Mouse (Mus musculus) C2C12 (cell line): Measurements from ENCODE around the gene Gm9747. TPM values are rescaled to one million over a fixed set of nuclear protein-coding genes. Genes with fewer than 3 reads are reported as not detected.

ENCODE experiments used
- H3K27me3 ChIP-seq: one replicate; pipeline ENCODE4 v1.6.1; 2011; ENCODE audit not compliant: control insufficient read depth, insufficient read depth, insufficient read length
- H3K36me3 ChIP-seq: one replicate; pipeline ENCODE4 v1.6.1; 2011; ENCODE audit not compliant: control insufficient read depth, insufficient read depth
- H3K4me3 ChIP-seq: one replicate; pipeline ENCODE4 v1.5.1; 2011; ENCODE audit warnings: mild to moderate bottlenecking, control low read depth; ENCODE audit not compliant: poor library complexity, insufficient read depth, severe bottlenecking
- H3K79me2 ChIP-seq: one replicate; pipeline ENCODE4 v1.6.1; 2011; ENCODE audit not compliant: control insufficient read depth, insufficient read depth
- H3K79me3 ChIP-seq: one replicate; pipeline ENCODE4 v1.6.1; 2011; ENCODE audit warnings: low read depth, control low read depth
- H3ac ChIP-seq: one replicate; pipeline ENCODE3; 2011; ENCODE audit warnings: low read depth; ENCODE audit not compliant: control insufficient read depth, insufficient read length
- CEBPB ChIP-seq: IDR thresholded peaks from one replicate; pipeline ENCODE4 v1.6.1; 2011; ENCODE audit warnings: low read depth, mild to moderate bottlenecking, control low read depth, moderate library complexity
- CTCF ChIP-seq: IDR thresholded peaks from one replicate; pipeline ENCODE4 v1.5.1; 2011; ENCODE audit not compliant: control insufficient read depth, insufficient read depth, insufficient read length
- FOSL1 ChIP-seq: IDR thresholded peaks from one replicate; pipeline ENCODE4 v1.8.0; 2011; ENCODE audit warnings: mild to moderate bottlenecking, low read length; ENCODE audit not compliant: poor library complexity, insufficient read depth, severe bottlenecking
- MAX ChIP-seq: IDR thresholded peaks from one replicate; pipeline ENCODE4 v1.6.1; 2011; ENCODE audit warnings: mild to moderate bottlenecking, control low read depth
- MYOD1 ChIP-seq: IDR thresholded peaks from one replicate; pipeline ENCODE4 v1.6.1; 2011; ENCODE audit warnings: low read depth; ENCODE audit not compliant: control insufficient read depth, insufficient read length
- MYOG ChIP-seq: IDR thresholded peaks from one replicate; pipeline ENCODE4 v1.6.1; 2011; ENCODE audit not compliant: control insufficient read depth, insufficient read length; ENCODE audit errors: extremely low read depth
- USF1 ChIP-seq: IDR thresholded peaks from one replicate; pipeline ENCODE4 v1.6.1; 2011; ENCODE audit warnings: low read depth, mild to moderate bottlenecking, control low read depth, moderate library complexity
- polyA plus RNA-seq: library from polyadenylated mRNA; unstranded; fragments of >200 nt; fragmentation: generic; extraction: Trizol; gene quantifications from one replicate; pipeline ENCODE4 v1.2.1, GENCODE M21; 2012; ENCODE audit warnings: missing spikeins

Gene Gm9747
- polyA plus RNA-seq, 1 experiment = 3.8 TPM

DNA sequence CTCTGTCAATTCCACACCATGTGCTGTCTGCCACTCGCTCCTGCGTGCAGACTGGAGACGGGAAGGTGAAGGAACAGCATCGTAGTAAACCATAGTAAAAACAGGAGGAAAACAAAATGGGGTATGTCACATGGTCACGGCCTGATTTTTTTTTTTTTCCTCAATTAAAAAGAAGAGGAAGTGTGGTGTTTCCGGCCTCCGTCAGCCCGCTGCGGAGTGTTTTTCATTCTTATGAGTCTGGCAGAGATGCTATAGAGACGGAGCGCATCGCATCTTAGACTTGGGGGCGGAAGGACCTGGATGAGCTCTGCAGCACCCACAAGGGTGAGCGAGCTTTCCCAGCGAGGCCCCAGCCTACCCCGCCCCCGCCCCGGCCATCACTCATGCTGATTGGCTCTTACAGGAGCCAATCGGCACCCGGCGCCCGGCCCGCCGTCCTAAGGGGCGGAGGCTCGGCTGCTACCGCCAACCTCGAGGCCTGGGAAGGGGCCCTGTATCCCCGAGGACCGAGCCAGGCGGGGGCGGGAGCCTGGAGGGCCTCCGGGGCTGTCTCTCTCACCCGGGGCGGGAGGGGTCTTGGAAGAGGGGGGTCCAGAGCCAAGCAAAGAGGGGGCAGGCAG is 50.2 kb downstream of the Gm9747 start:
- Histone ChIP-seq H3ac (peak overlapping the region; percentile 80), H3K79me3 (peaks cover 94% of the 10 kb centered on the region), H3K4me3 (peak overlapping the region; percentile 74), H3K79me2 (peaks cover 100% of the 10 kb centered on the region), H3K27me3 (no peaks in the 10 kb centered on the region), H3K36me3 (peaks cover 66% of the 10 kb centered on the region)
- TF ChIP-seq USF1 = peak; percentile 54
- TF ChIP-seq MYOG = no peak
- TF ChIP-seq CEBPB = no peak

DNA sequence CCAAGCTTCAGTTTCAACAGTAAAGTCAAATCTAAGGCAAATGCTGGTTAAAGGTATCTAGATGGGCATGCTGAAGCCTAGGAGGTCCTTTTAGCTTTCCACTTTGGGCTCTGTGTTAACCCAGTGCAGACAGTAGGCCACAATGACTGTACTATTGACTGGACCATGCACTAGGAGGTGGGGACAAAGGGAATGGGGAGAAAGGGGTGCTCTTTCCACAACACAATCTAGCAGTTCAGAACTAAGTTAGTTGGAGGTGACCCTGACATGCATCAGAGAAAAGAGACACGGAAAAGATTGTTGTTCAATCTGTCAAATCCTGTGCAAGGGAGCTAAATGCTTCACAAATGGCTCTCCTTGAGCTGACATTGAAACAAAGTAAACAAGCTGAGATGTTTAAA is 51.0 kb downstream of the Gm9747 start:
- H3K79me3 ChIP-seq = peaks cover 94% of the 10 kb centered on the region
- H3K36me3 ChIP-seq = peaks cover 62% of the 10 kb centered on the region
- peak overlapping the region; percentile 74 for H3K4me3 ChIP-seq
- peak overlapping the region; percentile 59 for H3ac ChIP-seq
- peaks cover 100% of the 10 kb centered on the region for H3K79me2 ChIP-seq
- no peak for TF ChIP-seq MYOD1
- no peak for TF ChIP-seq MAX
- TF ChIP-seq FOSL1 = no peak
- TF ChIP-seq CTCF = no peak
- no peak for TF ChIP-seq USF1
- TF ChIP-seq CEBPB = no peak
- no peak for TF ChIP-seq MYOG
- H3K27me3 ChIP-seq = no peaks in the 10 kb centered on the region

DNA sequence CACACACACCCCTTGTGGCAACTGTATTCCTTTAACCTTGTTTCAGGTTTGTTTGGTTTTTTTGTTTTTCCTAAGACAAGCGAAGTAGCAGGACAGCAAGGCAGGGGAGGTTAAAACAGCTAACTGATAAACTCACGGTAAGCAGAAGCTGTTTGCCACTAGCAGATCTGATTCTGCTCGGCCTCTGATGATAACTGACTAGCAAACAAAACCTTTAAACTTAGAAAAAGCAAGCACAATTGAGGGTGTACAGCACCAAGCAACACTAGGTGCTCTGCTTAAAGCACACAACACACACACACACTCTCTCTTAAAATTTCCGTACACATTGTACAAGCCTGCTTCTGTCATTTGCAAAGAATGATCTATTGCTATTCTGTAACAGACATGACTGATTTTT is 51.5 kb downstream of the Gm9747 start:
- TF ChIP-seq MYOG (no peak), USF1 (no peak), CEBPB (no peak), MAX (no peak), CTCF (no peak), FOSL1 (no peak), MYOD1 (no peak)
- Histone ChIP-seq H3ac (peak overlapping the region; percentile 34), H3K36me3 (peaks cover 57% of the 10 kb centered on the region), H3K79me2 (peaks cover 100% of the 10 kb centered on the region), H3K4me3 (peak overlapping the region; percentile 74), H3K79me3 (peaks cover 94% of the 10 kb centered on the region), H3K27me3 (no peaks in the 10 kb centered on the region)

Other genes starting within 250 kb of the Gm9747 start
- 4.6 TPM for gene Irs1, start 58.3 kb downstream of the Gm9747 start, polyA plus RNA-seq
- gene Rhbdd1, start 83.3 kb downstream of the Gm9747 start, polyA plus RNA-seq = 12.6 TPM